Mouse (Mus musculus): ENCODE measurements around the gene Tenm3.
A peak's percentile ranks its signal among the peaks of the same experiment; 100 is the strongest.

The Tenm3 gene

DNA sequence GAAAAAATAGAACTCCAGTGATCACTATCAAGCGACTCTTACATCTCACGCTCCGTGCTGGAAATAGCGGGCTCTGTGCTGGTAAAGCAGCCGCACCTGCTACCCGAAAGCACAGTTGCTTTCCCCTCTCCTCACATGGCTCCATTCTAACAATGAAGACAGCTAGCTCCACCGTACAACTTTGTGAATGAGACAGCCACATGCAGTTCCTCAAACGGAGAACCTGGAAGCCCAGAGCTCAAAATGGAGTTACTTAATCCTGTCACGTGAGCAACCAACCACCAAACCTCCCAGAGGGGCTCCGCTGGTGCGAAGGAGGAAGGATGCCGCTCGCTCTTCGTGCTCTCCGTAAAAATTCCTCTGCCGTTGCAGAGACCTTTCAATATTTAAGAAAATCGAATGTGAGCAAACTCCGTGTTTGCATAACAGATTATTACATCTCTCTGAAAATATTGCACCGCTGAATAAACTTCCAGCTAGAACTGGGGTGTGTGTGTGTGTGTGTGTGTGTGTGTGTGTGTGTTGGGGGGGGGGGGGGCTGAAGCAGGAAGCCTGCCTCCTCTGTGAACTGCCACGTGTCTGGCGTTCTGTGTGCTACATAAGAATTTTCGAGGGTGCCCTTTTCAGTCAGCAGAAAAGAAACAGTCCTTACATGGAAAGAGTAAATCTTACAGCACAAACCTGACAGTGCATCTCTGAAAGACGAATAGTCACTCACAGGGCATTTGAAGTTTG is 103.4 kb downstream of the Tenm3 start:
- DNase-seq, result no peak

DNA sequence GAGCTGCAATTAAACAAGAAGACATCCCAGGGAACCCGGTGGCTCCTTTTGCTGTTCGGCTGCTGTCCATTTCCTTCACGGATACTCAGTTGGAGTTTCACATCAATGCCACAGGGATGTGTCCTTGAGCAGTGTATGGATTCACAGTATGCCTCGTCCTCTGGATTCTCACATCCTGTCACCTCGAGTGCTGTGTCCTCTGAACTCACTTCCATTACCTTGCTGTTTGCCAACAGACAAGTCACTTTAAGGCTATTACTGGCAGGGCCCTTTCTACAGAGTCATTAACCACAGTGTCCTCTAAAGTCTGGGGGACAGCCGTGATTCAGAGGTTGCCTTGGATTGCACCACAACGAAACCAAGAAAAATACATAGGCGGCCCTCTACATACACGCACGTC is 110.0 kb downstream of the Tenm3 start:
- no peak for DNase-seq

DNA sequence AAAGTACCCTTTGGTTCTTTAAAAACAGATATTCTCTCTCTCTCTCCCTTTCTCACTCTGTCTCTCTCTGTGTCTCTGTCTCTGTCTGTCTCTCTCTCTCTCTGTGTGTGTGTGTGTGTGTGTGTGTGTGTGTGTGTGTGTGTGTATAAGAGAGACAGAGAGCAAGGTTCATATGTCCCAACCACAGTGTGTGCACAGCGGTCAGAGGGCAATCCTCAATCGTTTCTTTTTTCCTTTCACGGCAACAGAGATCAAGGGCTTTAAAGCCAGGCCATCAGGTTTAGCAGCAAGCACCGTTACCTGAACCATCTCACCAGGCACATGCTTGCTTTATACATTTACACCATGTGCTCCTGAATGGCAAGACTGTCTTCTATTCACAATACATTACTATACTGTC is 110.7 kb downstream of the Tenm3 start:
- no peak for DNase-seq

DNA sequence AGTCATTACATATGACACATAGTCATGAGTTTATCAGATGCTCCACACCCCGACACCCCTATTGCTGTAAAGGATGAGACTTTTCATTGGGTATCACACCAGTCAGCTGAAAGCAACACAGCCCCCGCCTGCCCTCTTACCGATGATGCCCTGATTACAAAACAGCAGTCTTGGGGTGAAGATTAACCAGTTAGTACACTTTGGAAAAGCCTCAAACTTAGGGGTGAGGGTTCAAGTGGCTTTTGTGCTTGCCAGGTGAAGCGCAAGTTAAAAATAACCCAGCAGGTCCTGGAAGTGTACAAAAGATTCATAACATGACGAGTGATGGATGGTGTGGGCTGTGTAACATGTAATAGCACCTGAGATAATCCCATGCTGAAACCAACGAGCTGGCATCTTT is 113.0 kb downstream of the Tenm3 start:
- no peak for DNase-seq

DNA sequence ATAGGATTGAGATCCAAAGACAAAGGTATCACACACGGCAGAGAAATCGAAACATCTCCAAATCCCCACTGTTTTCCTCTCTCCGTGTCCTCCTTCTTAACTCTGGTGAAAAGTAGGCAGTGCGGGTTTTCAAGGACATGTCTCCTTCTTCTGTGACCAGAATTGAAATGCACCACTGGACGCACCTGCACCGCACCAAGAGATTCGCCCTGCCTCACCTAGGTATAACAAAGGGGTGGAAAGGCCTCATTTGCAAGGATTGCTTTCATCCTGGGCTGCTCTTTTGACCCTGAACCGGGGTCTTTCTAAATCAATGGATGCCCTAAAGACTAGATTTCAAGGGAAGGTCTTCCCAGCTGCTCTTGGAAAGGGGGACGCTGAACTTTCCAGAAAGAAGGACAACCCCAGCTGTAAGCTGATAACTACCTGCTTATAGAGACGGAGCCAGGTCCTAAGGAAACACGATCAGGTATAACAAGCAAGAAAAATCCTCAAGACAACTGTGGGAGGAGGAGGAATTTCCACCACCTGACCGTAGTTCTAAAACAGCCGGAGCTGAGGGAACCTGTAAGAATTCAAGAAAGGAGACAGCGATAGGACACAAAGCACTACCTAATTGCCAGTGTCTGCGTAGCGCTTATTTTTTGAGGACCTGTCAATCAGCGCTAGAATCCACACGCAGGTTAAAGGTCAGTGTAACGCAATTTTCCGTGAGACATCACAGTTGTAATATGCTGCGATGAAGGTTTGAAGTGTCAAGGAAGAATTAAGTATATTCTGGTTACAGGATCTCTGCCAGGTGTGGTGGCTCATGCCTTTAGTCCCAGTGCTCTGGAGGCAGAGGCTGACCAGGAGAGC is 114.7 kb downstream of the Tenm3 start:
- DNase-seq, result no peak

DNA sequence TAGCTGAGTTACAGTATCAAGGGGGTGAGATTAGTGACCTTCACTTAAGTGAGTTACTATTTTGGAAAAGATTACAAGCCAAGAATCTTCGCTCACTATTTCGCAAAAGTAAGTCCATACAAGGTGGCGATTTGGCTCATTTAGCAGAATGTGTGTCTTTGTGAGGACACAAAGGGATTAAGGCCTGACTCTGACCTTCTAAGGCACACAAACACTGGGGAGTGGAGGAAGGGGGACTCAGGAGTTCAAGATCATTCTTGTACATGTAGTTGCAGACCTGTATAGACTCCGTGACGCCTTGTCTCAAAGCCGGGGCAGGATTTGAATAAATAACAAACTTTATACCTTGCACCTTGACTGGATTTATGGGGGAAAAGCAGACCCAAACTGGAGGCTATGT is 115.7 kb downstream of the Tenm3 start:
- no peak for DNase-seq

DNA sequence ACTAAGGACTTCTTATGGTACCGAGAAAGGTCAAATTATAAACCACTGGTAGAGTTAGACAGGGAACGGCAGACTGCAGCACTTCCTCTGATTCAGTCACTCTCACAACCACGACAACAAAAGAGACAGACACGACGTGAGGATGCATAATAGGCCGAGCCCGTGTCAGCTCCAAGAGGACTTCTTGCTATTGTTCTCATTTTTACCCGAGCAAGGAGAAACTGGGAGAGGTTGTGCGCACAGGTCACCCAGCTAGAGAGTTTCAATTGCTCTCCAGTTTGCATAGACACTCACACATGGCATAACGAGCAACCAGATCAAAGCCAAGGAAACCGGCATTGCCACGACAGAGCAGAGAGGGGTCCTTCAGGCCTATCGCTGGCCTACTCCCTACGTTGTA is 121.0 kb downstream of the Tenm3 start:
- no peak for DNase-seq

DNA sequence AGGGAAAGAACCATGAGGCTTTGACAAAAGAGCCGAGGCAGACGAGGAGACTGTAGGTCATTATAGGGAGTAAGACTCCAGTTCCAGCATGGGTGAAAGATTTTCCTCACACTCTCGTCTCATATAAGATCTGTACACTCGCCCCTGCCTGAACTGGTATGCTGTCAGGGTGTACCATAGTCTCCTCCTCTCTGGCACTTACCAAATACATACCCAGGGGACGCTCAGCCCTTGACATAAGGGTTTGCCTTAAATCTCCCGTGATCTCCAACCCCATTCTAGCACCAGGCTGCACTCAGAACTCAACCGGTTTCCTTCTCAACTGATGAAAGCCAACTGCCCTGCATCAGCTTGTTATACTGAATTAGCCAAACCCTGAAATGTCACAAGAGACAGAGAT is 121.4 kb downstream of the Tenm3 start:
- no peak for DNase-seq

DNA sequence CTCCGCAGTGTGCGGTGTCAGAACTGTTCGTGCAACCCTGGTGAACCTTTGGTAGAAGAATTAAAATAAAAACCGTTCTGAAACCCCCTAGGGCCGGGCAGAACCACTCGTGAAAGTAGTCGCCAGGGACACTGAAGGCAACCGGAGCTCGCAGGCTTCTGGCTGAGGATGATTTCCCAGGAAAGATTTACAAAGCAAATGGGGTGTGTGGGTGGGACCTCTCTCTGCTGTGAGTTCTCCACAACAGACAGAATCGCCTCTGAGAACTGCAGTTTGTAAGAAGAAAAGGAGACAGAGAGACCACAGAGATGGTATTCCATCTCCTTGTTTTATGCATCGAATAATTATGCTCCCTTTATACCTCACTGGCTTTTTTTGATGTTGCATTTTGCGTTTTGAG is 122.4 kb downstream of the Tenm3 start:
- DNase-seq, result no peak

DNA sequence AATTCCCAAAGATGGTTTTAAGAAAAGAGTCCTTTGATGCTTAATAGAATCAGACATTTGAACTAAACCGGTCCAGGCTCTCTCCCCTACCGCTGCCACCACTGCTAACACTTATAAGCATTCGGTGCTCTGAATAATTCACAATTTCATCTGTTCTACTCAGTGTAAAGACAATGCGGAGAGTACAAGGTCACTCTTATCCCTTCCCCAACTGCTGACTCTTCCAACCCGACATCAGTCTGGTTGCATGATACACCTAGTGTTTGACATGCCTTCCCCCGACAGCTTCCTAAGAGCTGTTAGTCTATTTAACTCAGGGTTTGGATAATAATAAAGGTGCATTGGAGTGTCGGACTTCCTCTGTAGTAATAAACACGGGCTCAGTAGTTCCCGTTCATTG is 128.1 kb downstream of the Tenm3 start:
- DNase-seq, result no peak

DNA sequence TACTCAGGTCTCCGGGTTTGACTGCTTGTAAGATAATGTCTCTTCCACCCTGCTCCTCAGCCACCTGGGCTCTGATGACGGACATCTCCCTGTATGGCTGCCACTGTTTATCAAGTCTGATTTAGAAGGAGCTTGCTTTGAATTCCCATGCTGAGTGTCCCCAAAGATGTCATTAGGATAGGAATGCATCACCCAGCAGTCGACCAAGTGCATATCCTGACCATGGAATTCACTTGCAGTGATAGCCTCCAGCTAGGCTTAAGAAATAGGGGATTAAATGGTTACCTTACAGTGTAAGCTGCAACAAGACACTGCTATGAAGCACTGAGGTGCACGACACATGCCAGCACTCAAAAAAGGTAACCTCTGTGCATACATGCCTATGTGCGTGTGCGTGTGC is 137.1 kb downstream of the Tenm3 start:
- no peak for DNase-seq

DNA sequence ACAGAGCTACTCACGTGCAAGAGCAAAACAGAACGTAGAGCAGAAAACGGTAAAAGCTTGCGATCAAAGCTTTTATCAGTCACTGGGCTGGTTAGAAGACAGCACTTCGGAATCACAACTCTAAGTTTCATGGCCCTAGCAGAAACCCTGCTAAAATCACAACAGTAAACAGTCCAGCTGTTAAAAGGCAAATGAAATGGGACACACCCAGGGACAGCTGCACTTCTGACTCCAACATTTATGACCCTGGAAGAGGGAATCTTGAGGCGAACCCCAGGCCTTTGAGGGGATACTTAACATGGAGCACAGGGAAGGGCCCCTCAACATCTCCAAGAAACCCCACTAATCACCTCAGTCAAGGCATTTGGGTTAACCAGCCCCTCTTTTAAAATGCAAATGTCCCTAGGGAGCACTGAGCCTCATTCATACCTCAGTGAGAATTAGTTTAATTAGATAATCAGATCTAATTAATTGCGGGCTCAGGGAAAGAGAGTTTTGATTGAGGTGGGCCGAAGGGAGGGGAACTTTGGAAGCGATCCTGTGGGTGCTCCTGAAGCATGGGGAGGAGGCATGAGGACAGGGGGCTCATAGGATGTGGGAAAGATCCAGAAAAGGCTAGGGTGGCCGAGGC is 138.8 kb downstream of the Tenm3 start:
- no peak for DNase-seq

DNA sequence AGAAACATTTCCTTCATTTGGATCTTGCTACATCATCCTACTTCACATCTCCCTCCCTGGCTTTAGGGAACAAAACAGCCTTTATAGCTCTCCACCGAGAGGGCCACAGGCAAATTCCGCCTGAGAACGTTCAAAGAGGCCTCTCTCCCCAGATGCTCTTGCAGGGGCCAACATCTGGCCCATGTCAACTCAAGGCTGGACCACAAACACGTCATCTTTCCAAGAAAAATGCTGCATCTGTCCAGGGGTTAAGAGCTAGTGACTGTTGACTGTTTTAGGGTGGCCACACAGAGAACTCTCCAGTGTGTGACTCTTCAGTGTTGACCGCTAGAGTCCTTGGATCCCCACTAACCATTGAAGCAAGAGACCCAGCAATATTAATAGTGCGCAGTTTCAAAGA is 139.3 kb downstream of the Tenm3 start:
- DNase-seq, result peak; percentile 27

DNA sequence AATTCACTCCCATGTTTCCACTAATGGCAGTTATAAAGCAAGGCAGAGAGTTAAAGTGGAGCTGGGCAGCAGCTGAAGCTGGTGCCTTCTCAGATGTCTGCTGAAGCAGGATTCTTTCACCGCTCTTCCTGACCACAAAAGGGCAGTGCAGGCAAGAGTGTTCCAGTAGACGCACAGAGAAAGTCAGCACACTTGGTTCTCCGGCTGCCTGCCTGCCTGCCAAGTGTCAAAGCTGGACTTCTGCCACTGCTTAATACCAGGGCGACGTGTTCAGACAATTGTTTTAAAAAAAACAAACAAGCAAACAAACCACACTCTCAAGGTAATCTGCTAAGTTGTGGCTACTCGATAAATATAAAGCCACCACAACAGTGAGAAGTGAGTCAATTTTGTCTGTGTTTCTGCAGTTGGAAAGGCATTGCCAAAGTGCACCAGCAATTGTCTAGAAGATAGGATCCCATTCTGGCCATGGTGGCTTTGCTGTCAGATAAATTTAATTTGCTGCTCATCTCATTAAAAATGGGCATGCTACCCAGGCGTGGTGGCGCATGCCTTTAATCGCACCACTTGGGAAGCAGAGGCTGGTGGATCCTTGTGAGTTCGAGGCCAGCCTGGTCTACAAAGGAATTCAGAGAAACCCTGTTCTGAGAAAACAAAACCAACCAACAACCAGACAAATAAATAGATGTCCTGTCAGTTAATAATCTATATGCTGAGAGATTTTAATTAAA is 152.9 kb downstream of the Tenm3 start:
- DNase-seq, result peak; percentile 9

DNA sequence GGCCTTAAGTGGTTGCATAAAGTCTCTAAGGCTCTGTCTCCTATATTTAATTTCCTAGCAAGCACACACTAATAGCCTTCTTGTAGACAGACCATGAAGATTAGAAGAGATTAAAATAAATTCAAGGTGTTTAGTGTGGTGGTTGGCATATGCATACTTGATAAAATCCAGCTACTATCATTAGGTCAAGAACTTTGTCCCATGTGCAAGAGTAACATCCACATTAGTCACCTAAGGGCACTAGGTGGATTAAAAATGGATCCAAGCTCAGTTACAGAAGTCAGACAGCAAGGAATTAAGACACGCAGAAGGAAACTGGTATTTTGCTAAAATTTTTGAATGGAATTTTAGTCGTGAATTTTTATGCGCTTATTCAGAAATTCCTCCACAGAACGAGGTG is 155.0 kb downstream of the Tenm3 start:
- DNase-seq, result no peak

DNA sequence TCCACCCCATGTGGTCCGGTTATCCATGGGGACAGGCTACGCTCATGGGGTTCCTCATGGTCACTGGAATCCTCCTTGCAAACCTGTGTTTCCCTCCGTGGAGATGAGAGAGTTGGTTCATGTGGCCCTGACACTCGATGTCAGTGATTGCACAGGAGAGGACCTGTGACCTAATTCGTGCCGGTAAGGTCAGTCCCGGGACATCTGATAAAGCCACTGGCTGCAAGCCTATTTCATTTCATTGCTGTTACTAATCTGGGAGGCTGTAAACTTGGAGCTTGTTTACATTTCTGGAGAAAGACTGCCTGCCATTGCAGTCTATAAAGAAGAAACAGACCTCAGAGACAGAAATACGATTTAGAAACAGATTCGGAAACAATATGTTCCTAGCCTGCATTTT is 155.6 kb downstream of the Tenm3 start:
- no peak for DNase-seq

DNA sequence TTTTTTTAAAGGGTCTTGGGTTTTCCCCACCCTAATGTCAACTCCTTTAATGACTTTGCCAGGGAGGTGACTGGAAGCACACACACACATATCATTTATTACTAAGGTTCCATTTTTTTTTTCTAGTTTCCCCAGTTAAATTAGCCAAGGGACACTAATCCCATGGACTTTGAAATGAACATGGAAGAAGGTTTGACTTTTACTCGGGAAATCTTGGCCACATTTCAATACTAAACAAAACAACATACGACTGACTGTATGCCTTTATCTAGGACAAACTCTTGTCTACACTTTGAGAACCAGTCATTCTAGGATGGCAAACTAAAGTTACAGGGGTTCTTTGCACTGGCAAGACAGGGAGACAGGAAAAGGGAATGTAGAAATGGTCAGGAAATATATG is 170.3 kb downstream of the Tenm3 start:
- no peak for DNase-seq

DNA sequence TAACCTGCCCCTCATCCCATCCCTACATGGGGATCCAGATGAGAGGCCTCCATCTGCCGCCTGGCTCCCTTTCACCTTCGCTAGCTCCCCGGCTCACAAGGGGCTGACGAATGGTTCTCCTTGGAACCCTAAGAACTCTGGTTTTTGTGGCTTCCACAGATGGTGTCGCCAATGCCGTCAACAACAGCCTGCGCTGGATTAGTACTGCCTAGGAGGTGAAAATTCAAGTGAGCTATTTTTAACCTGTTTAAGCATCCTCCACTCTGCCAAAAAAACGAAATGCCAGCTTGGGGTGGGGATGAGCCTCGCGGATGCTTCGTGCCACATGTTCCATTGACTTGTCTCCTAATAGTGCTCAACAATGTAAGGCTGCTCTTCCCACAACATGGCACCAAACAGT is 171.3 kb downstream of the Tenm3 start:
- no peak for DNase-seq

DNA sequence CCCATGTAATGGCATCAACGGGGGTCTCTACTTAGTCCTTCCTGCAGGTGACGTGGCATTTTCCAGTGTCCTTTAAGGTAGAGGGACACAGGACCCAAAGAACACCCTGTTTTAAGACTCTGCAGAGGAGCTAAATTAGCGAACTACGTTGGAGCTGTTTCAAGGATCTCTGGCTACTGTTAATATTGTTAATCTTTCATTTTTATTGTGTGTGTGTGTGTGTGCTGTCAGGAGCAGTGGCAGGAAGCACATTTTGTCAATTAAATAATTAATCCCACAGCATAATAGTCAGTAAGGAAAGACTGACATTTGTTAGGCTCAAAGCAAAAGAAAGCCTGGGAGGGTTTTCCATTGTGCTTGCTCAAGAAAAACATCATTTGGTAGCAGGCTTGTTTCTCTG is 172.4 kb downstream of the Tenm3 start:
- no peak for DNase-seq

DNA sequence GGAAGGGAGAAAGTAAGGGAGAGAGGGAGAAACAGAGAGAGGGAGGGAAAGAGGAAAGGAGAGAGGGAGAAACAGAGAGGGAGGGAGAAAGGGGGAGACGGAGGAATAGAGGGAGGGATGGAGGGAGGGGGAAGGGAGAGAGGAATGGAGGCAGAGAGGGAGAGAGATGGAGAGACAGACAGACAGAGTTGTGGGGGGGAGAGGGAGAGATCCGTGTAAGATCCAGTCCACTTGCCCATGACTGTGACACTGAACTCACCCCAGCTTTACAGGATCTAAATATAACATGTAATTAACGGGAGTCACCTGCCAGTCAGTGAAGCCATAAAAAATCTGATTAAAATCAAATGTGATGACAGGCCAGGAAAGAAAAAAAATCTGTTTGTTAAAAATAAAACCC is 172.9 kb downstream of the Tenm3 start:
- no peak for DNase-seq

DNA sequence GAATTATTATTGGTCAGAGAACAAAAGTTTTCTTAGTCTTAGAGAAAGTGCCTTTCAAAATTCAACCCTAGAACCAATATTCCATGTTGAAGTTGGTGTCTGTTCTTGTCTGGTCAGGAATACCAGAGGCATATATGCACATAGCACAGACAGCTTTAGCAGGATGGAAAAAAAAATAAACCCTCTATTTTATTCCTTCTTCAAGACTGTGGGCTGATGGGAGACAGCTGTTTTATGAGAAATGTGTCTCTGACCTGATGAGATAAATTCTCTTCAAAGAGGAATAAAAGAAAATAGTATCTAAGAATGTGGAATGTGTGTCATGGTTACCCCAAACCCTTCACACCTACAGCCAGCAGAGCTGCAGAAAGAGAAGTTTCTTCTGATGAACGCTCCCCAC is 173.4 kb downstream of the Tenm3 start:
- DNase-seq, result no peak

DNA sequence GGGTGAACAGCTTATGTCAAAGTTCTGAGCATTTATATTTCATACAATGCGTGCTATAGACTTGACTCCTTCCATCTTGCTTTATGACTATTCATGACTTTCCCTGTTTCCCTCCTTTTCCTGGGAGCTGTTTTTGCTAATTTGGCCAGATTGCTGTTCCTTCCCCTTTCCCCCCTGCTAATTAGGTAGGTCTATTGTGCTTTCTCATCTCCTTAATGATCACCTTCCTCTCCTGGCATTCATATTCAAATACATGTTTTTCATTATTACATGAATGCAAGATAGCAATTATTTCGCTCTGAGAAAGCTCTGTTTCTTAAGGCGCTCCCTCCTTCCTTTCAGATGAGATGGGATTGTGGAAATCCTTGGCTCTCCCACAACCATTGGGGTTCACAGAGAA is 178.6 kb downstream of the Tenm3 start:
- no peak for DNase-seq

DNA sequence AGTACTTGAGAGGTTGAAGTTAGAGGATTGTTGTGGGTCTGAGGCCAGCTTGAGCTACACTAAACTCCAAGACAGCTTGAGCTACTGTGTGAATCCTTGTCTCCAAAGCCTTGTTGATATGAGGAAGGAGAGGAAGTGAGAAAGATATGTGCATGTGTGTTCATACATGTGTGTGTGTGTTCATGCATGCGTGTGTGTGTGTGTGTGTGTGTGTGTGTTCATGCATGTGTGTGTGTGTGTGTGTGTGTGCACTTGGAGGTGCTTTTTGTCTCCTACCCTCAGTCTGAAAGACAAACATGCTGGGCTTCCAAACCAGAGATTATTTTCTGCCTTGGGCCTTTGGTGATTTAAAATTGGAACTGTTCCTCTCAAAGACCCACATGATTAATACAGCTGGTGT is 184.5 kb downstream of the Tenm3 start:
- DNase-seq, result no peak
